Mouse (Mus musculus) mouse trophoblast stem cell (cell line): ENCODE results near the gene Olfr155.

Experiments used
- in situ Hi-C, 2 experiments: fragments of 300-500 bp; cut with MseI, MboI; formaldehyde crosslinking; loops; 2 replicates in 1 of 2; 3 replicates in 1 of 2; pipeline ENCODE4 v1.15.1; 2025

Gene Olfr155

DNA sequence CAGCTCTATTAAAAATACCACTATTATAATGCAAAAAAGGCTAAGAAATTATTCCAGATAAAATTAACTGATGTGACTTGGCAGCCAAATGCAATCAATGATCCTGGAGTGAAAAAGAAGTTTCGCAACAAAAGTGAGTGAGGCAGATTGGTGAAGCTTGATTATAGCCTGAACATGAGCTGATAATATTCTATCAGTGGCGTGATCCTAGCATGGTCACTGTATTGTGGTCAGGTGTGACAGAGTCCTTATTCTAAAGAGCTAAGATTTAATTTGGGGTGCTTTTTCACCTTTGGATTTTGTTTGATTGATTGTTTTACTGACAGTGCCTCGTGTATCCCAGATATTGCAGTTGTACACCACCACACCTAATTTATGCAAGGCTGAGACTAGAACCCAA, 39.9 kb downstream of the Olfr155 start:
- in situ Hi-C loops: no loop called here

DNA sequence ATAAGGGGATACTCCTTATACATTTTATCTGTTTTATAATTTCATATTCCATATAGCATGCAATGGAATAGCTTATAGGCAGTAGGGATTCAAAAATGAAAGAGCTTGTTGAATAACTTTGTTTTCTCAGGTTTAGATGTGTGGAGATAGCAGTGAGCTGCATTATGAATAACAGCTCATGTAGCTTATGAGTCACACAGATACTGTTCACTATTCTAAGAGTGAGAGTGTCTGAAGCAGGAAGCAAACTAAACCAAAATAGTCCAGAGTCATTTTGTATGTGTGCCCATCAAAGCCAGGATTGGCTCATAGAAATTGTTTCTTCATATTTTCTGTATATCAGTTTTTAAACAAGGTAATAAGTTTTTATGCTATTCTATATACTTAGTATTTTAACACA, 45.8 kb downstream of the Olfr155 start:
- in situ Hi-C loops: no loop called here

DNA sequence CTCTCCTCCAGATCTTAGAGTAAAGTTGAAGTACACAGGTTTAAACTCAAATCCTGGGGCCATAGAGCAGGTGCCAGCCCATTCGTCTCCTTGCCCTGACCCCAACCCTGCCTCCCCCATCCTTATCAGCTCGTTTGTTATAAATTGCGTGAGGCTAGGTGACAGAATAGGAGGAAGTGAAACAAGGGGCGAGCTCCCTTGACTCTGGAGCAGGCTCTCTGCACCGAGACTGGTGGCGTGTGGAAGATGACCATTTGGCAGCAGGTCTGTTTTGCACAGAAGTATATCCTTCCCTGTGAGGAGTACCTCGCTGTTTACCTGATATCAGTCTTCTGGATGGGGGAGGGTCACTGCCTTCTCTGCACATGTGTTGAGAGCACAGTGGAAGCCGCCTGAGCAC, 47.8 kb downstream of the Olfr155 start:
- in situ Hi-C loops: no loop called here

DNA sequence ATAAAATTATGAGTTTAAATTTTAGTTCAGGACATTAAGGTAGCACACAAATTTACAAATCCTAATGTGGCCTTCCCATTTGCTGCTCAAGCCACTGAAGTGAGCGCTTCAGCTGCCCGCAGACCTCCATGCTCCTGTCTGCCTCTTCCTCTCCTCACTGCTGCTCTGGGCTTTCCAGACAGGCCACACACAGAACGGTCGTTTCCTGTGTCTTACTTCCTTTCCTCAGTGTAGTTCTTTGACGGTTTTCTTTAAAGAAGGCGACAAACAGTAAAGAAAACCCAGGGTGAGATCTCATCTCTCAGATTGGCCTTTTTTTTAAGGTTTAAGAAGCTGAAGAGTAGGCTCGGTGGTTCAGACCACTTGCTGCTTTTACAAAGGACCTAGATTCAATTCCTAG, 52.3 kb downstream of the Olfr155 start:
- in situ Hi-C loops: no loop called here

DNA sequence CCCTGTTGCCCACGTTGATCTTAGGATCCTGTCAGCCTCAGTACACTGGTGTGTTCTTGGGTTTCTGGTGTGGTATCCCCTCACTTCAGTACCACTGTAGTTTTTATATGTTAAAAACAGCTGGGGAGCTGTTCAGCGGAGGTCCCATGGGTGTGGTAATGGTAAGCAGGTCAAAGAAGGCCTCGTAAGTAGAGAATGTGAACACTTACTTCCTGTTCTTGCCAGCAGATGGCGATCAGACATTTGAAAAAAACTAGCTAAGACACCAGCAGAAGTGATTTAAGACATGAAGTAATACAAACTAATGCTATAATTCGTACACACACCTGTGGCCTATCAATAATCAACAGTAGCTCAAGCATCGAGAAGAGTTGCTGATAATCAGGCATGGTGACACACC, 55.1 kb downstream of the Olfr155 start:
- in situ Hi-C loops: no loop called here
